Mouse (Mus musculus) adrenal gland, adult 2 months (tissue): Measurements from ENCODE around the gene Peli2. TPM values are rescaled to one million over a fixed set of nuclear protein-coding genes. Genes with fewer than 3 reads are reported as not detected.

Experiments
- DNase-seq: peaks from one replicate; pipeline ENCODE4 v3.0.0; 2021
- polyA plus RNA-seq: library from polyadenylated mRNA; depleted of rRNA; stranded (reverse); fragments of >200 nt; gene quantifications from 2 replicates; pipeline ENCODE4 v1.2.3, GENCODE M21; 2012
- total RNA-seq, 2 experiments: library from RNA; stranded (reverse); gene quantifications; 2 replicates each; pipeline ENCODE4 v1.2.3; 2021

Peli2 gene
- total and polyA plus RNA-seq, 3 experiments: 8.1 to 30.2 (median 26.6) TPM

GRCm38 (mm10) chr14:48151554-48151953 is 30.9 kb downstream of the Peli2 start:
- DNase-seq: no peak

GRCm38 (mm10) chr14:48153064-48153463 is 32.4 kb downstream of the Peli2 start:
- no peak for DNase-seq

- DNase-seq: peak; percentile 27
Measured at GRCm38 (mm10) chr14:48153865-48154511, 33.4 kb downstream of the Peli2 start.

DNA sequence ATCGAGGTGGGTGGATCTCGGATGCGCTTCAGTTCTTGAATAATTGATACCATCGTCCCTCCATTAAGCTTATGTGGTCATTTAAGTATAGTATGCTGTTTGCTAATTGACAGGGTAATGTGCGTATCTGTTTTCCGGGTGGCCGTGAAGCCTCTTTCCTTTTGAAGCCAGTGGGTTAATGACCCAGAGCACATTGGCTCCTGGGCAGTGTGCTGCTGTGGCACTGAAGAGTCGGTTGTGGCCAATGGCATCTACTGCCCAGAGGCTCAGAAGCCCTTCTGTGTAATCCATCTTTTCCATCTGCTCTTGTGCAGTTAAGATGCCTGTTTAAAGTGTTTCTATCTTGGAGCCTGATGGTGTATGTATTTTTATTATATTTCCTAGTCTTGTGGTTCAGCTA is 34.0 kb downstream of the Peli2 start:
- DNase-seq: no peak

GRCm38 (mm10) chr14:48155153-48155552 is 34.5 kb downstream of the Peli2 start:
- DNase-seq: no peak

DNA sequence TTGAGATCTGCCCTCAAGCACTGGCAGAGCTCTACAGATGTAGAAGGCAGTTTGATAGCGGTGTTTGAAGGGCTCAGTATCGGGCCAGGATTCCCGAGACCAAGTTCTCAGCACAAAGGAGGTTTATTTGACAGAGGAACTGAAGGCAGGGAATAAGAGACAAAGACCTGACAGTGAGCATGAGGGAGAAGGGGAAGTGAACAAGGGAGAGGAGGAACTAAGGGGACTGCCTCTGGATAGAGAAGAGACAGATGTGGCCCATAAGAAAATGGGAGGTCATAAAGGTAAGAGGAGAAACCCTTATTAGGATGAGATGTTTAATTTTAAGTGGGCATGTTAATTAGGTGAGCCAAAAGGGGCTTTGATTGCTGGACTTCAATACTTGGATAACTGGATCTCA is 36.5 kb downstream of the Peli2 start:
- DNase-seq: no peak

DNA sequence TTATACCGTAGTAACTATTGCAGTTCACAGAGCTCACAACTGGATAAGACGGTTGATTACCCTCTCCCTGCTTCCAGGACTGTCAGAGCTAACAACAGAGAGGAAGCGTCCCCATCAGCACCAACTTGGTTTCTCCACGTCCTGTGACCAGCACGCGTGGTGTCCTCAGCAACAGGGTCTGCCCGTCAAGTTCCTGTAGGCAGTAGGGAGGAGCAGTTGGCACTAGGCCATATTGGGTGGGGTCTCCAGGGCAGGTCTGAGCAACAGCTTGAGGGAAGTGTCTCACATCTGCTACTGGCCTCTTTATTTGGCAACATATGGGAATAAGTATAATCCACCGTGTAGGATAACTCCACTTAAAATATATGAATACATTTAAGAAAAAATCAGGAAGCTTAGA is 37.2 kb downstream of the Peli2 start:
- no peak for DNase-seq

GRCm38 (mm10) chr14:48159401-48159800 is 38.8 kb downstream of the Peli2 start:
- no peak for DNase-seq

- DNase-seq: peak; percentile 77
Measured at GRCm38 (mm10) chr14:48162446-48162845, 41.8 kb downstream of the Peli2 start.

- DNase-seq: no peak
Measured at GRCm38 (mm10) chr14:48164917-48165316, 44.3 kb downstream of the Peli2 start.

DNA sequence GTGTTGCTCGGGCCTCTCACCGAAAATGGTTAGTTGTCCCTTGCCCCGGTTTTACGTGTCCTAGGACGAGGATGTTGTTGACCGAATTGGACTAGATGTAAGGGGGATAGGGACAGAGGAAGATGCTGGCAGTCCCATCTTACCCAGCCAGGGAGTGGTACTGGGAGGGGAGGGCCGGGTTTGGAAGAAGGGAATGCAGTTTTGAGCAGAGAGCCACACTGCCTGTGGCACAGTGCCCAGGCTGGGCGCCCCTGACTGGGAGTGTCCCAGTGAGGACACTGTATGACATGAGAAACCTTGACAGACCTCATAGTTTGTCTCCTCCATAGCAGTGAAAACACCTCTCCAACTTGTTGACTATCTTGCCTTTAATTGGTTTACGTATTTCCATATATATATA is 45.8 kb downstream of the Peli2 start:
- no peak for DNase-seq

DNA sequence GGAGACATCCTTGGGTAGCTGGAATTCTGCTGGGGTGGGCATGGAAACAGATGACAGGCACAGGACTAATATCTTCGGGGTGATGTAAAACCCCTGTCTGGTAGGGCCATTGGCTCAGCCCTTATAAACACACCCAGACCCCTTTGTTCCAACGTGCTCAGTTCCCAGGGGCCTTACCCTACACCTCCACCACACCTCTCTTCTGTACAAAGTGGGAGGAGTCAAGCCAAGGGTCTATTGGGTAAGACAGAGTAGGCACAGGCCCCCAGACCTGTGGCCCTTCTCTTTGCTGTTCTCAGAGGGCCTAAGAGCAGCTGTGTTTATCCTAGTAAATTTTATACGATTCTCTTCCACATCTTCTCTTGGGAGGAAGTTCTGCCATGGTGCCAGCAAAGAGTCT is 46.4 kb downstream of the Peli2 start:
- DNase-seq: no peak

DNA sequence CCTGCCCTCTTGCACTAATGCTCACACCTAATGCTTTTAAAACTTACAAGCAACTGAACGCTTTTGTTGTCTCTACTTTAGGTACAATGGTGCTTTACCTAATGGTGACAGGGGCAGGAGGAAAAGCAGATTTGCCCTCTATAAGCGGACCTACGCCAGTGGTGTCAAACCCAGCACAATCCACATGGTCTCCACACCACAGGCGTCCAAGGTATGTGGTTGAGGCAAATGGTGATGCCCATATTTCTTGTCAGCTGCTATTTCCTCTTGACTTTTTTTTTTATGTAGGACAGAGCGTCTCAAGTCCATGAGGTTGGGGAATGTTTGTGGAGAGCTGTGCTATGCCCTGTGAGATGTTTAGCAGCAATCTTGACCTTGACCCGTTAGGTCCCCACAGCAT is 47.5 kb downstream of the Peli2 start:
- DNase-seq: no peak

GRCm38 (mm10) chr14:48169970-48170369 is 49.3 kb downstream of the Peli2 start:
- peak; percentile 64 for DNase-seq

DNA sequence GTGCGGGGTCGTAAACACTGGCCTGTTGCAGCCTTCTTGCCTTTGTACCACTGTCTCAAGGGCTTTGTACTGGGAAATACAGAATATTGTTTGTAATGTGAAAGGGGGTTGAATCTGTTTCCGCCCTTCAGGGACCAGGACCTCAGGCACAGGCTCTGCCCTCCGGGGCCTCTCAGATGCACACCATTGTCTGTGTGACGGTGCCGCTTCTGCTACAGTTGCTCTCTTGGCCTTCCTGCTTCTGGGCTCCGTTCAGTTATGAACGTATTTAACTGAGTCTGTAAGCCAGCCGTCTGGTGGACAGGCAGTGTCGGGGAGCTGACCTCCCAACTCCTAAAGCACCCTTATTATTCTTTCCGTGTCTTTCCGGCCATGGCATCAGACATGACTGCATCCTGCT is 50.6 kb downstream of the Peli2 start:
- no peak for DNase-seq

- DNase-seq: no peak
Measured at GRCm38 (mm10) chr14:48172026-48172425, 51.4 kb downstream of the Peli2 start.

DNA sequence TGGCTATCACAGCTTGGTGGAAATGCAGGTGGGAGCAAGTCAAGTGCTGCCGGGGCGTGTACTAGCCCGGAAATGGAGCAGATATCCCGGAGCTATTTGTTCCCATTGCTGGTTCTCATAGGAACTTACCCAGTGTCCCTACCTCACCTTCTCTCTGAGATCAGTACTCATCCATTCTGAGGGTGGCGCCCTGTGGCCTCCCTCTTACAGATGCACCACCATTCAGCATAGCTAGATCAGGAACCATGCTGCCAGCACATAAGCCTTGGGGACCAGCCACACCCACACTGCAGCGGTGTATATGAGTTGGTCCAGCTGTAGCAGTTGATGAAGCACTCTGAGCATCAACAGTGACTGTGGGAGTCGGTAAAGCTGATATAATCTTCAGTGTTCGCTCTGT is 52.3 kb downstream of the Peli2 start:
- DNase-seq: no peak

GRCm38 (mm10) chr14:48173840-48174239 is 53.2 kb downstream of the Peli2 start:
- DNase-seq: no peak

- no peak for DNase-seq
Measured at GRCm38 (mm10) chr14:48174356-48174755, 53.7 kb downstream of the Peli2 start.

GRCm38 (mm10) chr14:48175115-48175514 is 54.5 kb downstream of the Peli2 start:
- no peak for DNase-seq

DNA sequence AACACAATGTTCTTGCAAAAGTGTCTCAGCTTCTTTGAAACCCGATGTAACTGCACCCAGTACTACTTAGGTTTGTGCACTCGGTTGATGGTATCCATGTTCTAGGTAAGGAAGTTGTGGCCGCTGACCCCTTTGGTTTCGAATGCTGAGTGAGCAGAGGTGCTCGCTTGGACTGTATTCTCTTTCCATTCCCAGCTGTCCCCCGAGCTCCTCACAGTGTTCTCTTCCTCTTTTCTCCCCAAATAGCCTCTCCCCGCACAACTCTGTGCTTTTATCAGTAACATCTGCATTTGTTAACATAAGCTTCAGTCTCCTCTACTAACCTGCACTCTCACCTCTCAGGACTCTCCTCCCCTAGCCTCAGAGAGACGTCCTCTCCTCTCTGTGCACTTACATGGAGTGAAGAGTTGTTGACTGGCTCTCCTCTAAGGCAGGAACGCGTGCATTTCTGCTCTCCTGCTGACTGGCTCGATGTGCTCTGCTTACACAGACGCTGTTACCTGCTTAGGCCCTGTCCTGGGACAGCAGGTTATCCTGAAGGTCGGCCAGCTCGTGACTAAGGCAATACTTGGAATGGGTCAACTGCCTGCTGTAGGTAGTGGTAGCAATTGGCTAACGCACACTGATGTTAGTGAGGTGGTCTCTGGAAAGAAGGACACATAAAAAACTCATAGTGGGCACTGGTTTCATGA is 57.8 kb downstream of the Peli2 start:
- DNase-seq: no peak

DNA sequence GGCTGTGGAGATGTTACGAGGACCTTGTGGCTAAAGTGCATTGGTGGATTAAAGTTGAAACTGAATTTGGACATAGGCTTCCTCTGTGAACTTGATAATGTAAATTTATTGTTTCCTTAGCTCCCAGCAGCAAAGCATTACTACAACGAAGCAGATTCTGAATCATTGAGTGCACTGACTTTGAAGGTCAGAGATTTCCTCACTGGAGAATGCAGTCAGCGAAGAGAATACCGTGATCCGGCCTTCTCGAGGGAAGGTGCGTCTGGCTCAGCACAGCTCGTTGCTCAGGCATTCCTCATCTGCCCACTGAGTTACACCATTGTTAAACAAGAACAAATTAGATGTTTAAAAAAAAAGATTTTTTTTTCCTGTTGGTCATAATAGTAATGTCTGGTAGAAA is 58.4 kb downstream of the Peli2 start:
- DNase-seq: peak; percentile 63

GRCm38 (mm10) chr14:48186302-48186701 is 65.7 kb downstream of the Peli2 start:
- DNase-seq: no peak

DNA sequence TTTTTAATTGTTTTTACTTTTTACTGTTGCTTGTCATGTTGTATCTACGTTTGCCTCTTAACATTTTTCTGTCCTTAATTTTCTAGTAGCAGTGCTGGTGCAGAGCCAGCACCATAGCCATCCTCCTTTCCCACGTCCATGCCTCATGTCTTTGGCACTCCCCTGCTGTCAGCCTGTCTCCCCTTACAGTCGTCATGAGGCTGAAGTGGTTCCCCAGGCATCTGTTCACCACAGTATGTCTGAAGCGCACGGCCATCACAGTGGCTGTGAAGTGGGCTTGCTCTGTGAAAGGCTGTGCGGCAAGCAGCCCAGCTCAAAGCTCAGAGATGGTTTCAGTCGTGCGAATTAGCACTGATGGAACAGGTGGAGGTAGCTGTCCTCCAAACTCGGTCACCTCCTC is 66.5 kb downstream of the Peli2 start:
- no peak for DNase-seq
